Mouse (Mus musculus) midbrain, embryonic 16.5 days (tissue): ENCODE measurements around the gene Lrrc74b. TPM values are rescaled to one million over a fixed set of nuclear protein-coding genes. Genes with fewer than 3 reads are reported as not detected.

ENCODE experiments used
- ATAC-seq: fragments of 200-750 bp; cut with Nextera tagmentation; 2 replicates; pipeline ENCODE4 v1.8.0; 2017; ENCODE audit warnings: moderate TSS enrichment
- H3K27ac ChIP-seq: fragments of 300-500 bp; sonication (generic); 2 replicates; pipeline ENCODE4 v1.5.1; 2014; ENCODE audit warnings: mild to moderate bottlenecking, low read length, mixed read lengths
- H3K27me3 ChIP-seq: fragments of 300-500 bp; sonication (generic); 2 replicates; pipeline ENCODE4 v1.6.1; 2014; ENCODE audit warnings: low read depth, low read length, mixed read lengths; ENCODE audit not compliant: control insufficient read depth, insufficient read depth
- H3K36me3 ChIP-seq: fragments of 300-500 bp; sonication (generic); 2 replicates; pipeline ENCODE4 v1.6.1; 2014; ENCODE audit warnings: mild to moderate bottlenecking, low read length, moderate library complexity, mixed read lengths; ENCODE audit not compliant: control insufficient read depth, insufficient read depth
- H3K4me1 ChIP-seq: fragments of 300-500 bp; sonication (generic); 2 replicates; pipeline ENCODE4 v1.6.1; 2014; ENCODE audit warnings: mild to moderate bottlenecking, low read length, mixed read lengths; ENCODE audit not compliant: control insufficient read depth, insufficient read depth
- H3K4me2 ChIP-seq: fragments of 300-500 bp; sonication (generic); 2 replicates; pipeline ENCODE4 v1.6.1; 2014; ENCODE audit warnings: mild to moderate bottlenecking, low read length, mixed read lengths
- H3K4me3 ChIP-seq: fragments of 300-500 bp; sonication (generic); 2 replicates; pipeline ENCODE4 v1.5.1; 2014; ENCODE audit warnings: low read depth, mild to moderate bottlenecking, low read length, moderate library complexity, mixed read lengths
- H3K9ac ChIP-seq: fragments of 300-500 bp; sonication (generic); 2 replicates; pipeline ENCODE4 v1.6.1; 2014; ENCODE audit warnings: low read depth, low read length, mixed read lengths
- H3K9me3 ChIP-seq: fragments of 300-500 bp; sonication (generic); replicated peaks from 2 replicates; pipeline ENCODE4 v1.6.1; 2014; ENCODE audit warnings: mild to moderate bottlenecking, low read length, mixed read lengths; ENCODE audit not compliant: control insufficient read depth, poor library complexity, severe bottlenecking
- WGBS: fragments of 180-500 bp; shearing (Covaris S2); extraction: QIAGEN DNeasy Blood & Tissue Kit; methylation state at CpG from one replicate; pipeline ENCODE4 v1.1.7; 2014; 5-methylcytosine and 5-hydroxymethylcytosine counted together
- polyA plus RNA-seq: library from polyadenylated mRNA; unstranded; fragments of >200 nt; fragmentation: Nextera tagmentation; extraction: Ambion mirVana; gene quantifications from 2 replicates; pipeline ENCODE4 v1.2.1, GENCODE M21; 2015

Lrrc74b gene
- polyA plus RNA-seq: 1.3 and 2.0 TPM in 2 replicates

GRCm38 (mm10) chr16:17561128-17561750, at the start of gene Lrrc74b:
Lrrc74b (minus strand) TSS chr16:17561247.
- H3K36me3 ChIP-seq: no peaks in the 10 kb centered on the region
- peaks cover 18% of the 10 kb centered on the region for H3K4me1 ChIP-seq
- peak within 1 kb of the TSS; percentile 16; the same call in 1 of the 2 replicates for H3K9ac ChIP-seq
- H3K27me3 ChIP-seq: no peaks in the 10 kb centered on the region; the same call in 1 of the 2 replicates
- H3K9me3 ChIP-seq: no peaks in the 10 kb centered on the region
- peak within 1 kb of the TSS; percentile 19; the same call in 1 of the 2 replicates for H3K4me3 ChIP-seq
- H3K4me2 ChIP-seq: peak within 1 kb of the TSS; percentile 44
- peak within 1 kb of the TSS; percentile 38 for H3K27ac ChIP-seq
- ATAC-seq: peak; percentile 77
- WGBS: under 1% methylated on average over 22 of the region's 22 CpGs

GRCm38 (mm10) chr16:17605684-17606083, 44.6 kb upstream of the Lrrc74b start:
- WGBS: 76% methylated on average over 5 of the region's 5 CpGs
- H3K36me3 ChIP-seq: no peaks in the 10 kb centered on the region
- no peak overlapping the region for H3K9ac ChIP-seq
- no peak for ATAC-seq
- no peaks in the 10 kb centered on the region for H3K9me3 ChIP-seq
- H3K27me3 ChIP-seq: no peaks in the 10 kb centered on the region
- no peak overlapping the region for H3K4me2 ChIP-seq
- no peaks in the 10 kb centered on the region for H3K4me1 ChIP-seq
- H3K4me3 ChIP-seq: no peak overlapping the region
- H3K27ac ChIP-seq: no peak overlapping the region

GRCm38 (mm10) chr16:17604941-17605340, 43.9 kb upstream of the Lrrc74b start:
- Histone ChIP-seq H3K27ac (no peak overlapping the region), H3K4me2 (no peak overlapping the region), H3K36me3 (no peaks in the 10 kb centered on the region), H3K4me3 (no peak overlapping the region), H3K27me3 (no peaks in the 10 kb centered on the region), H3K9me3 (no peaks in the 10 kb centered on the region), H3K9ac (no peak overlapping the region), H3K4me1 (no peaks in the 10 kb centered on the region)
- ATAC-seq: no peak
- whole genome bisulfite sequencing: 40% methylated on average over 4 of the region's 4 CpGs

- H3K4me3 ChIP-seq: no peak overlapping the region
- no peak for ATAC-seq
- H3K4me1 ChIP-seq: no peaks in the 10 kb centered on the region
- no peaks in the 10 kb centered on the region for H3K36me3 ChIP-seq
- H3K4me2 ChIP-seq: no peak overlapping the region
- H3K27ac ChIP-seq: no peak overlapping the region
- H3K9ac ChIP-seq: no peak overlapping the region
- H3K9me3 ChIP-seq: no peaks in the 10 kb centered on the region
- 65% methylated on average over 3 of the region's 3 CpGs for WGBS
- no peaks in the 10 kb centered on the region for H3K27me3 ChIP-seq
These were observed 40.0 kb upstream of the Lrrc74b start for GRCm38 (mm10) chr16:17600944-17601562.

GRCm38 (mm10) chr16:17590731-17591130, 29.7 kb upstream of the Lrrc74b start:
- no peak for ATAC-seq
- Histone ChIP-seq H3K9ac (no peak overlapping the region), H3K4me3 (no peak overlapping the region), H3K27ac (no peak overlapping the region), H3K4me2 (no peak overlapping the region), H3K36me3 (no peaks in the 10 kb centered on the region), H3K9me3 (no peaks in the 10 kb centered on the region), H3K4me1 (no peaks in the 10 kb centered on the region), H3K27me3 (no peaks in the 10 kb centered on the region)
- 53% methylated on average over 2 of the region's 2 CpGs for WGBS

GRCm38 (mm10) chr16:17584555-17584954, 23.5 kb upstream of the Lrrc74b start:
- 84% methylated on average over 7 of the region's 7 CpGs for WGBS
- H3K4me1 ChIP-seq: no peaks in the 10 kb centered on the region
- no peak overlapping the region for H3K9ac ChIP-seq
- H3K4me3 ChIP-seq: no peak overlapping the region
- H3K27ac ChIP-seq: no peak overlapping the region
- H3K36me3 ChIP-seq: no peaks in the 10 kb centered on the region
- no peak for ATAC-seq
- no peaks in the 10 kb centered on the region for H3K27me3 ChIP-seq
- H3K4me2 ChIP-seq: no peak overlapping the region
- no peaks in the 10 kb centered on the region for H3K9me3 ChIP-seq

- Histone ChIP-seq H3K9ac (no peak within 1 kb of the TSS), H3K4me1 (no peaks in the 10 kb centered on the region), H3K9me3 (no peaks in the 10 kb centered on the region), H3K27ac (no peak within 1 kb of the TSS), H3K36me3 (no peaks in the 10 kb centered on the region), H3K4me3 (no peak within 1 kb of the TSS), H3K4me2 (no peak within 1 kb of the TSS), H3K27me3 (no peaks in the 10 kb centered on the region)
- WGBS: 13% methylated on average over 8 of the region's 8 CpGs
- no peak for ATAC-seq
These were observed 22.0 kb upstream of the Lrrc74b start, which contains the start of gene Slc7a4 for GRCm38 (mm10) chr16:17583064-17583463. Slc7a4 (minus strand) TSS chr16:17583214.

- WGBS: 15% methylated on average over 8 of the region's 8 CpGs
- no peaks in the 10 kb centered on the region for H3K36me3 ChIP-seq
- peak overlapping the region; percentile 51 for H3K4me3 ChIP-seq
- H3K9me3 ChIP-seq: no peaks in the 10 kb centered on the region
- H3K27me3 ChIP-seq: 0 out of 2 replicates have a peak, but pooled peaks cover 4% of the 10 kb centered on the region
- peak overlapping the region; percentile 53 for H3K4me2 ChIP-seq
- peaks cover 6% of the 10 kb centered on the region; the same call in 1 of the 2 replicates for H3K4me1 ChIP-seq
- 0 out of 2 replicates have a peak, but pooled peaks have one; percentile 9 for ATAC-seq
- H3K9ac ChIP-seq: peak overlapping the region; percentile 73
- H3K27ac ChIP-seq: no peak overlapping the region; the same call in 1 of the 2 replicates
These were observed 15.8 kb upstream of the Lrrc74b start for GRCm38 (mm10) chr16:17576825-17577215.
